Mouse (Mus musculus): ENCODE data around the gene Set.
"Not testable (repeated sequence)": the region's sequence is repeated elsewhere in the genome, so short reads cannot be mapped to it uniquely, and the experiment has no call there.

Gene Set

DNA sequence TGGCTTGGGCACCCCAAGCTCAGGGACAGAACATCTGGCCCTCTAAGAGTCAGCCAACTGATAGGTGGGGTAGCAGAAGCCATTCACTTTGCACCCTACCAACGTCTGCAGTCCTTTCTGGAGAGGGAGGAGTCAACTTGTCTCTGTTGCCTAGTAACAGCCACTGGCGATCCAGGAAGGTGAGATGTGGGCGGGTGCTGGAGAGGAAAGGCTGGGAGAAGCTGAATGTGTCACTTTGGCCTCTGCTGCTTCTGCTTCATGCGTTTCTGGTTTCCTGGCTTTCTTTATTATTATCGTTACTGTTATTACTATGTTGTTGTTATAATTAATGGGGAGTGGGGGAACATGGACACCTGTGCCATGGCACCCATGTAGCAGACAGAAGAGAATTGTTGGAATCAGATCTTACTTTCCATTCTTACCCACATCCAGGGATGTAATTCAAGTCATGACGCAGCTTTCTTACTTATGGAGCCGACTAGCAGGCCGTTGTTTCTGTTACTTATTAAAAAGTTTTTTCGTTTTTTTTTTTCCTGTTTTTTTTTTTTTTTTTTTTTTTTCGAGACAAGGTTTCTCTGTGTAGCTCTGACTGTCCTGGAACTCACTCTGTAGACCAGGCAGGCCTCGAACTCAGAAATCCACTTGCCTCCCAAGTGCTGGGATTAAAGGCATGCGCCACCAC, at the start of gene Set:
Gene Set (plus strand): TSS at position 156 of the 682 bp plus-strand sequence.
- peak; percentile 80 for DNase-seq (ENCODE audit: low read depth, low spot score)

DNA sequence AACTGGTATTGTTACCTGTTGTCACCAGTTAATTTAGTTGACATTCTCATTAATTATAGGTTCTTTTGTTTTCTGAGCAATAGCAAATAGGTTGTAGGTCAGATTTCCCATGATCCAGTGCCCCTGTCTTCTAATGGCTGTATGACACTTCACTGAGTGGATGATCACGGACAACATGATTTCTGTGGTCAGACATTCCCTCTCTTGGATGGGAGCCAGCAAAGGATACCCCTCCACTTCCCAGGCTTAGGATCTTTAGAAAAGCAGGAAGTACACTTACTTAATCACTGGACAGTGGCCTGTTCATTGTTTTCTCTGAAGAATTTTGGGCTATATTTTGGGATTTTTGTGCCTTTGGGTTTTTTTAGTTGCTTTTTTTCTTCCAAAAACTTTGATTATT, 48.1 kb upstream of the Set start:
- no peak for DNase-seq (ENCODE audit: low read depth, low spot score)

DNA sequence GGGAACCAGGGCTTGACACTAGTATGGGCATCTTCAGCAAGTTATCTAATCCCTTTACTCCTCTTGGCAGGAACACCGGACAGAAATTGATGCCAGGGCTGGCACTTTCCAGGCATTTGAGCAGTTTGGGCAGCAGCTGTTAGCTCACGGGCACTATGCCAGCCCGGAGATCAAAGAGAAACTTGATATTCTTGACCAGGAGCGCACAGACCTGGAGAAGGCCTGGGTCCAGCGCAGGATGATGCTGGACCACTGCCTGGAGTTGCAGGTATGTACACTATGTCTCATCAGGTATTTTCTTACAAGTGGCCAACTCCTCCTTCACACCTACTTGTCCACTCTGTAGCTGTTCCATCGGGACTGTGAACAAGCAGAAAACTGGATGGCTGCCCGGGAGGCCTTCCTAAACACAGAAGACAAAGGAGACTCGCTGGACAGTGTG, 46.3 kb upstream of the Set start:
- no peak for DNase-seq (ENCODE audit: low read depth, low spot score)

DNA sequence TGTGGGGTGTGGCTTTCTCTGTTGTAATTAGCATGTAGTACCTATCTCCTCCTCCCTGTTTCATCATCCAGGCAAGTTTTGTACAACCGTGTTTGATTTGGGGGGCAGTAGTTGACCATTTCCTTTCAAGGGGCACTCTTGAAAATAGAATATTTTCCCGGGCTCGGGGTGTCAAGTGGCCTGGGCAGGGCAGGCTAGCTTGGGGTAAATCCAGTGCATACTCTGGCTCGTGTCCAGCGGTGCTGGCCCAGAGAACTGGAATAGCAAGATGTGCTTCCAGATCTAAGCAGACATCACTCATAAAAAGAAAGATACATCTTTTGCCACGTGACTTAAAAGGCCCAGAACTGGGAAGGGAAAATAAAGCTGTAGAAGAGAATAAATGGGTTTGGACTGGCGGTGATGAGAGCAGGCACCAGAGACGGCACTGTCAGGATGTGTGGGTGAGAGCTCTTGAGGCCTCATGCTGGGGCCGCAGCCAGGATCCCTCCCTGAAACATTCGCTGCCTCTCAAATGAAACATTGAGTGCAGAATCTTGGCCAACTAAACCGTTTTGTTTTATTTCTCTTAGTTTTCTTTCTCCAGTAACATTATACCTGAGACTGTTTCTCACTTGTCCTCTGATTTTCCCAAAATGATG, 42.7 kb upstream of the Set start:
- no peak for DNase-seq (ENCODE audit: low read depth, low spot score)

DNA sequence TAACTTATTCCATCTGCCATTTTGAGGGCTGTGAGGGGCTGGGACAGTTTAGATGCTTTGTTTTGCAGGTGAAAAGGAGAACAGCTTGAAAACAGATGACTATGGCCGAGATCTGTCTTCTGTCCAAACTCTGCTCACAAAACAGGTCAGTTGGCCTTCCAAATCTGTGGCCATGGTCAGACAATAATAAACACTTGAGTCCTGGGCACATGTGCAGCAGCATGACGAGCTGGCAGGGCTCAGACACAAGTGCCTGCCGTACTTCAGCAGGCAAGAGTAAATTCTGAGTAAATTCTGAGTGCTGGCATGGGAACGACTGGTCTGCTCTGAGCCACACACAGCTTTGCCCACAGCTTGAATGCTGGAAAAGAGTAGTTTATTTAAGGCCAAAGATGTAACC, 31.7 kb upstream of the Set start:
- no peak for DNase-seq (ENCODE audit: low read depth, low spot score)

DNA sequence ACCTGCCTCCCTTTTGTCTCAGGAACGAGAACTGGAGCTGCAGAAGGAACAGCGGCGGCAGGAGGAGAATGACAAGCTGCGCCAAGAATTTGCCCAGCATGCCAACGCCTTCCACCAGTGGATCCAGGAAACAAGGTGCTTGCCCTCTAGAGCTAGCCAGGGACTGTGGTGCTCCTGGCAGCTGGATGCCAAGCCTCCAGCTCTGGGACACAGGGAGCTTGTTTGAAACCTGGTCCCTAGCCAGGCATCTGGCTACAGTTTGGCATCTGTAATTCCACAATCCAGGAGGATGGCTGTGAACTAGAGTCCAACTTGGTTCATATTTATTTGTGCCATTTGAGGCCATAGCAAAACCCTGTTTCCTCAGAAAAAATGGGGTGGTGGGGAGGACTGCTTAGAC, 30.2 kb upstream of the Set start:
- DNase-seq (ENCODE audit: low read depth, low spot score) = no peak

DNA sequence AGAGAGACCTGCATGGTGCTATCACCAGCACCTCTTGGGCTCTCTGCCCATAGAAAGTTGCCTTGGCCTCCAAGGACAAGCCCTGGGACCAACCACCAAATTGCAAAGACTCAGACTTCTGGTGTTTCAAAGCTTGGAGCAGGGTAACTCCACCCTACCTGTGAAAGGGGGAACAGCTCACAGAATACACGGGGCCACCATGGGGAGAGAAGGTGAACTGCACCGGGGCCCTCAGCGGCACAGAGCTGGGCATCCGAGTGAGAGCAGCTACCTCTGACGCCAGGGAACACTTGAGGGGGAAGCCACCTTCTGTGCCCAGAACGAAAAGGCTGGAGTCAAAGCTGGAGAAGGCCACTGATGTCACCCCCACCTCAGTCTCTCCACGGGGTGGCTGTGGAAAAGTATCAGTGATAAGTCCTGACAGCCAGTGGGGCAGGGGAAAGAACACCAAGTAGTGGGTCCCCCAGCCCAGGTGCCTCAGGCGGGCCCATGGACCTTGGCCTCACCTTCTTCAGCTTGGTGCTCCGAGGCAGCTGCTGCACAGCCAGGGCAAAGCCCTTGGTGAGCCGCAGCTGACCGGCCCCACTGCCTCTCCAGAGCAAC, 24.8 kb upstream of the Set start:
- peak; percentile 19 for DNase-seq (ENCODE audit: low read depth, low spot score)

DNA sequence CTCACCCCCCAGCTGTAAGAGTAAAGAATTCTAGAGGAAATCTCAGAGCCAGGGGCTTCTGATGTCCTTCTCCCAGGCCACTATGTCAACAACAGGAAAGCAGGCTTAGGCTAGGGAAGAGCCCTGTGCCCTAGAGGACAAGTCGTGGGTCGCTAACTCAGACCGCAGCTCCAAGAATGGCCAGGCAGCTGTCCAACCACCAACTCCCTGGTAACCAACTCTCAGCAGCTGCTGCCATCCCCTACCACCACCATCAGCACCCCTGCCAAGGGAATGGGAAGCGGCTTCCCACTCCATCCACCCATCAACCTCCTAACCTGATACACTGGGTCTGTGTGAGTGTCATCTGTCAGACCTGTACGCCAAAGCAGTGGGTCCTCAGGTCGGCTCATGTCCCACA, 24.2 kb upstream of the Set start:
- no peak for DNase-seq (ENCODE audit: low read depth, low spot score)

DNA sequence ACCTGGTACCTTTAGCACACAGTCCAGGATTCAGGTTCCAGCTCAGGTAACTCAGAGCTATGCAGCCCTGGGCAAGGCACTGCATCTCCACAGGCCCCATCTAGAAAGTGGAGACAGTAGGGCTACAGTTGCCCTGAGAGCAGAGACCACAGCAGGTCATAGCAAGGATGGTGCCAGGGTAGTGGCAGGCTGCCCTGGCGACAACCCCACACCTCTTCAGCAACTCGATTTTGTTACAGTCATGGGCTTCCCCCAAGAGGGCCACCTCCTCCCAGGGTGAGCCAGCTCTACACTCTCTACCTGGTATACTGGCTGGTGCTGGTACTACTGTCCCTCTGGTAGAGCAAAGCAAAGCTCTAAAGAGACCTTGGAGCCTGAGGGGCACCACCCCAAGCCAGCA, 19.4 kb upstream of the Set start:
- no peak for DNase-seq (ENCODE audit: low read depth, low spot score)

DNA sequence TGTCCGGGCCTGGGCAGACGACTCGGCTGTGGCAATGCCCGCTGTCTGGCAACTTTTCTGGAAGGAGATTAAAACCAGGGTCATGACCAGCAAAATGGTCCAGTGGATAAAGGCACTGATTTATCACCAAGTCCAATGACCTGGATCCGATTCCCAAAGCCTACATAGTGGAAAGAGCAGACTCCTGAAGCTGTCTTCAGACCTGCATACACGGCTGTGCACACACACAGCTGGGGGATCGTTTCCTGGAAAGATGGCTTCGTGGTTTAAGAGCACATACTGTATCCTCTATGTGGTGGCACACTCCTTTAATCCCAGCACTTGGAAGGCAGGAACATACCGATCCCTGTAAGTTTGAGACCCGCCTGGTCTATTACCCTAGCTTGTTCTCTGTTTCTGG, 18.8 kb upstream of the Set start:
- no peak for DNase-seq (ENCODE audit: low read depth, low spot score)

DNA sequence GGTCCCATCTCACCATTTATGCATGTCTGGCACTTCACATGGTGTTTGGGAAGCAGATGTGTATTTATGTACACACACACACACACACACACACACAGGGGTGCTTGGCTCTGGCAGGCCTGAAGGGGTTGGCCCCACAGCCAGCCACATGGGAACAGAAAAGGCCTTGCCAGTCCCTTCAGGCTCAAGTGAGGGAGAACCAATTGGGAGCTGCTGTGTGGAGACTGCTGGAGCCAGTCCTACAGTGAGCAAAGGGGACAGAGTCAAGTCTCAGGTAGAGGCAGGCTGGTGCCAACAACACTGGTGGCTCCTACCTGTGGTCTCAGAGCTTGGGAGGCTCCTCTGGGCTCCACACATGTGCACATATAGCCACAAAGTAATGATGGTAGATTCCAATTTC, 17.5 kb upstream of the Set start:
- no peak for DNase-seq (ENCODE audit: low read depth, low spot score)

DNA sequence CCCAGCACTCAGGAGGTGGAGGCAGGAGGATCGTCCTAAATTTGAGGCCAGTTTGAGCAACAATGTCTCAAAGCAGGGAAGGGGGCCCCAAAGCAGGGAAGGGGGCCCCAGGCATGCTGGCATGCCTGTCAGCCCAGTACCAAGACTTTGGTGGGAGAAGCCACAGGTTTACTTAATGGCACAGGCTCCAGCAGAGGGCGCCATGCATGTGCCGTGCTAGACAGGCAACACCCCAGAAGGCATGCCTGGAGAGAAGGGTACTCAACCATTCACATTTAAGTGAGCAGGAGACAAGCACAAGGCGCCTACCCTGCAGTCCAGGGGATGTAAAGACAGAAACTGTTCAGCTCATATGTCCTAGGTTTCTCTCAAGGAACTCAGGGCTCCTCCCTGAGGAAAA, 14.7 kb upstream of the Set start:
- peak; percentile 83 for DNase-seq (ENCODE audit: low read depth, low spot score)

DNA sequence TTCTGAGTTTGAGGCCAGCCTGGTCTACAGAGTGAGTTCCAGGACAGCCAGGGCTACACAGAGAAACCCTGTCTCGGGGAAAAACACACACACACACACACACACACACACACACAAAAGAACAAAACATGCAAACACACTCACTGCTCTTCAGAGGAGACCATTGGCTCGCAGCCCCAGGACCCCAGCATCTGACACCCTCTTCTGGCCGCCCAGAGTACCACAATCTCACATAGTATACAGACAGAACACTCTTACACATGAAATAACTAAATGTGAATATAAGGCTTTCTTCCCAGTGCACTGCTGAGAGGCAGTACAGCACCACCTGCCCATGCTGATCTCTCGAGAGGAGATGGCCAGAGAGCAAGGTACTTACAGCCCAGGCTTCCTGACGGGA, 12.6 kb upstream of the Set start:
- DNase-seq (ENCODE audit: low read depth, low spot score) = no peak

DNA sequence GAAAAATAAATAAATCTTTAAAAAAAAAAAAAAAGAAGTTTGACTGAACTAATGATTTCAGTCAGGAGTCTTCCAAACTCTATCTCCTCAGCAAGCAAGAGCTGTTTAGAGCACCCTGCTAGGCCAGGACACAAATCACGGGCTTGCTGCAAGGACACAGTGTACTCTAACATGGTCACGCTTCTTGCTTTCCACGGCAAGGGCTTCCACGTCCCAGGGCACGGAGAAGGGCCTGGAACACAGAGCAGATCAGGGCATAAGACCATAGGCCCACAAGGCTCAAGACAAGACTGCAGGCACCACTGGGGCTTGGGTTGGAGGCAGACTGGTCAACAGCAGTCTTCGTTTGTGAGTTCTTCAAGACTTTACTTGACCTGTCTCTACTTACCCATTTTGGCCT, 10.1 kb upstream of the Set start:
- no peak for DNase-seq (ENCODE audit: low read depth, low spot score)

DNA sequence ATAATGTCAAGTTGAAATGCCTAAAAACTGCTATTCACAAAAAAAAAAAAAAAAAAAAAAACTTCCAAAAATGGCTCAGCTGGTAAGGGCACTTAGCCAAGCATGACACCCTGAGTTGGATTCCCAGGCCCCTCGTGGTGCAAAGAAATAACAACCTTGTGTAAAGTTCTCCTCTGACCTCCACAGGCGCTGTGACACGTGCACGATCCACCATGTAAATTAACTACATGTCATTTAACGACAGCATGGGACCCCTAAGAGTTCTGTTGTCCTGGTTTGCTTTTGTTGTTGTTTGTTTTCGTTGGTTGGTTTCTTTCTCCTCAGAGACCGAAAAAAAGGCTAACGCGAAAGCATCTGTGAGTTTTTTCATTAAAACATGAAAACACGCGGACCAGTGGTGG, 9.1 kb upstream of the Set start:
- peak; percentile 68 for DNase-seq (ENCODE audit: low read depth, low spot score)

DNA sequence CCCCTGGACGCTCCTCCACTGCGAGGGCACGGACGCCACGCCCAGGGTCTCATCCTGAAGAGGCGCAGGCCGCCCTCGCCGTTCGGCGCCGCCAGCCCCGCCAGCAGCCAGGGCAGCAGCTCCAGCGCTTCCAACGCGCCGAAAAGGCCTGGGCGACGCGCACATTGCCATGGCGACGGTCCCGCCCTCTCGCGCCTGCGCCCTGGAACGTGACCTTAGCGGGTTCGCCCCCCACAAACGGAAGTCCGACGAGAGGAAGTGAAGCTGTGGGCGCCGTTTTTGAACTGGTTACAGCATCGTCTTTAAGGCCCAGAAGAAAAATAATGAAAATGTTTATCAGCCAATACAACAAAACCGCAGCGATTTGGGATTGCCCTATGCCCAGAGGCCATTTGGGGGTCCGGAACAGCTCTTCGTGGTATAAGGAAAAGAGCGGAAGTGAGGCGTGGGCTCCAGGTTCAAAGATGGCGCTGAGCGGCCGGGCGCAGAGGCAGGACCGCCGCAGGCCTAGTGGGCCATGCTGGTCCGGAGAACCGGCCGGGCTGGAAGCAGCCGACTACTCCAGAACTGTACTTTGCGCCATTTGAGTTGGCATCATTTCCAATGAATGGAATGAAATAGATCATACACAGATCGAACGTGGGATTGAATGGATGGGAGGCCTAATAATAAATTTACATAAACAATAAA, 8.3 kb upstream of the Set start, which contains the start of gene Wdr34:
Gene Wdr34 (minus strand): TSS at position 183 of the 690 bp plus-strand sequence.
- peak; percentile 98 for DNase-seq (ENCODE audit: low read depth, low spot score)

DNA sequence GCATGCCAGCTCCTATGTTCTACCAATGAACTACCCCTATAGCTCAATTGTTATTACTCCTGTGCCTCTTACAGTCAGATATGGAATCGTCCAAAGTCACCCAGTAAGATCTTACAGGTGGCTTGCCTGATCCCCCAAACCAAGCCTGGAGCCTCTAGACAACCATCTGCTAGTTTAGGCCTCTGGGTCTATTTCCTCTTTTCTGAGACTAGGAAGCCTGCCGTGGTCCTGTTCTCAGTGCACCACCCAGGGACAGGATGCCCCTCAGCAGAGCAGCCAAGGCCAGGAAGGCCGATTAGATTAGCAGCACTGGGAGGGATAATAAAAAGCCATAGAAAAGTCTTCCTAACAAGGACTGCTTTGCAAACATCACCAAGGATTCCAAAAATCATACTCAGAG, 7.3 kb upstream of the Set start:
- DNase-seq (ENCODE audit: low read depth, low spot score) = peak; percentile 84

DNA sequence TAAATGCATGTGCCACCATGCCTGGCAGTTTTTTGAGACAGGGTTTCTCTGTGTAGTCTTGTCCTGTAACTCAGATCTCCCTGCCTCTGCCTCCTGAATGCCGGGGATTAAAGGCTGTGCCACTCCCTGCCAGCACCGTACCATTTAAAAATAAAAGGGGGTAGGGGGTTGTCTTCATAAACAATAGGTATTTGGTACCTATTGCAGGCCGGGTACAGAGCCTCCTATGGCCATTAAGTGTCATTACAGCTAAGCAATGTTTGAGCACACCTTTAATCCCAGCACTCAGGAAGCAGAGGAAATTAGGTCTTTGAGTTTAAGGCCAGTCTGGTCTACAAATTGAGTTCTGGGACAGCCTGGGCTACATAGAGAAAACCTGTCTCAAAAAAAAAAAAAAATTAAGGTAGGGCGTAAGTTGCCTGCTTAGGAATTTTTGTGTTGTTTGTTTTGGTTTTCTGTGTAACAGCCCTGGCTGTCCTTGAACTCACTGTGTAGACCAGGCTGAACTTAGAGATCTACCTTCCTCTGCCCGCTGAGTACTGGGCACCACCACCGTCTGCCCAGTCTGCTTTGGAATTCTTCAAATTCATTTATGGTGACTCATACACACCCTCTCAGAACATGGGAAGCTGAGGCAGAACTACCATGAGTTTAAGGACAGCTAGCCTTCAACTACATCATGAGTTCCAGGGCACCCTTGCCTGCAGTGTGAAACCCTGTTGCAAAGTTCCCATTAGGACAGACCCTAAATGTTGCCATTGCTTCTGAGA, 5.0 kb upstream of the Set start:
- peak; percentile 55 for DNase-seq (ENCODE audit: low read depth, low spot score)

DNA sequence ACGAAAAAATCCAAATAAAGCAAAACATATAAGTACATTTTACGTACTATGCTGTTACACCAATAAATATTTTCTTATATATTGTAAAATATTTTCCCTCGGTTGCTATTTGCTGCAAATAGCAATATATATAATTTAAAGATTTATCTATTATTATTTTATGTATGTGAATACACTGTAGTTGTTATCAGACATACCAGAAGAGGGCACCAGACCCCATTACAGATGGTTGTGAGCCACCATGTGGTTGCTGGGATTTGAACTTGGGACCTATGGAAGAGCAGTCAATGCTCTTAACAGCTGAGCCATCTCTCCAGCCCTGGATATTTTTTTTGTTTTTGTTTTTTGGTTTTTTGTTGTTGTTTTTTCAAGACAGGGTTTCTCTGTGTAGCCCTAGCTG, 1.9 kb upstream of the Set start:
- not testable (repeated sequence) for DNase-seq (ENCODE audit: low read depth, low spot score)

DNA sequence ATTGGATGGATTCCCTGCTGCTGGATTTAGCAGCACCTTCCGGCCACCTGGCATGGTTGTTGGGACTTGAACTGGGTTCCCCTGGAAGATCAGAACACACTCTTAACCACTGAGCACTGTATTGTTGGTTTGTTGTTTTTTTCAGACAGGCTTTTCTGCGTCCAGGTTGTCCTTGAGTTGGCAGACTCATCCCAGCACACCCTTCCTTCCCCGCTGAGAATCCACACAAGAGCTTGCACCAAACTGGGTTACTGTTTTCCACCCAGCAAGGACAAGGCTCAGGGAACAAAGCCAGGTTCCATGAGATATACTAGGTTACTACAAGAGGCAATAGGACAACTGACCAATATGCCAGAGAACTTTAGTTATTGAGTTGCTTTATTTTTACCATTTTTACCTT, 442 bp upstream of the Set start:
- DNase-seq (ENCODE audit: low read depth, low spot score) = no peak

DNA sequence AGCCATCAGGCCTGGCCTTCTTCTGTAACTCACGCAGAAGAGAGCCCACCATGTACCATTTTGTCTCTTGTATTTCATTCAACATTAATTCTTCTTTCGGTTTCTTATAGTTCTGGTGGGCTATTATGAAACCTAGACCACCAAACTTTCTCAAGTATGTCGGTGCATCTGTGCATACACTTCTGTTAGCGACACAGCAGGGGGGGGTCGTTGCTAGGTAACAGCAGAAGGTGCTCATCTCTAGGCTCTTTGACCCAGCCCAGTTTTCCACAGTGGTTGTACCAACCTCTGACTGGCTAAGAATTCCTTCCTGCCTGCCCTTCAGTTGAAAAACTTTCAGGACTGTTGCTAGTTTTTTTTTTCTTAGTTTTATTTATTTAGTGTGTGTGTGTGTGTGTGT, 1.2 kb downstream of the Set start:
- peak; percentile 25 for DNase-seq (ENCODE audit: low read depth, low spot score)

Measured in A20 (cell line).